In genomic region chr7:132262696-132263095, GRCm38 (mm10) we compare ENCODE assay signal across 12 mouse cellular contexts. TPM values are rescaled to one million over a fixed set of nuclear protein-coding genes. Genes with fewer than 3 reads are reported as not detected.
DNase-seq lines count a peak whose midpoint lies in the region; ATAC-seq and TF ChIP-seq lines count a peak whose summit lies in the region.
"Had no signal": no experiment of that assay in that cellular context is flagged by ENCODE, and none has a peak within 500 bp of the region (broad histone marks: within the 10 kb centered on the region; RNA-seq: fewer than 3 reads in every experiment).

No protein-coding gene starts in this region.

- no peak for TF ChIP-seq CTCF in forebrain, postnatal 0 days (IDR thresholded peaks at IDR 0.05; ENCODE audit: low read depth)

- no peak for DNase-seq in forebrain, embryonic 10.5 days (ENCODE audit: extremely low spot score, low spot score)
- DNase-seq in forebrain, postnatal 0 days: no peak
- peak; percentile 29 for DNase-seq in embryonic facial prominence, embryonic 10.5 days (ENCODE audit: low spot score)
- no peak for DNase-seq in liver, embryonic 11.5 days (ENCODE audit: low spot score)
- DNase-seq in kidney, adult 11 months: no peak
- no peak for DNase-seq in heart, postnatal 4 days
- DNase-seq: adrenal gland, adult 8-10 months; right cerebral cortex, postnatal 4 days had no signal

- peaks cover 78% of the 10 kb centered on the region for H3K4me1 ChIP-seq in forebrain, embryonic 10.5 days
- peaks cover 7% of the 10 kb centered on the region for H3K4me1 ChIP-seq in forebrain, postnatal 0 days (ENCODE audit: insufficient read depth)
- peaks cover 44% of the 10 kb centered on the region for H3K4me1 ChIP-seq in embryonic facial prominence, embryonic 10.5 days
- peaks cover 15% of the 10 kb centered on the region for H3K4me1 ChIP-seq in liver, embryonic 11.5 days (replicated peaks; ENCODE audit: control insufficient read depth, insufficient read depth, low read length)
- peaks cover 58% of the 10 kb centered on the region for H3K4me1 ChIP-seq in neural tube, embryonic 12.5 days
- peaks cover 15% of the 10 kb centered on the region for H3K4me1 ChIP-seq in kidney, embryonic 16.5 days (ENCODE audit: insufficient read depth, low read length)
- H3K4me1 ChIP-seq: embryonic facial prominence, embryonic 15.5 days had no signal

- no peak overlapping the region for H3K4me3 ChIP-seq in forebrain, embryonic 10.5 days
- H3K4me3 ChIP-seq in forebrain, postnatal 0 days (ENCODE audit: low read depth, low read length): no peak overlapping the region
- no peak overlapping the region for H3K4me3 ChIP-seq in embryonic facial prominence, embryonic 10.5 days
- no peak overlapping the region for H3K4me3 ChIP-seq in liver, embryonic 11.5 days (ENCODE audit: low read depth, low read length)
- H3K4me3 ChIP-seq in neural tube, embryonic 12.5 days: no peak overlapping the region
- no peak overlapping the region for H3K4me3 ChIP-seq in kidney, embryonic 16.5 days (ENCODE audit: low read length)
- H3K4me3 ChIP-seq: embryonic facial prominence, embryonic 15.5 days; limb, embryonic 13.5 days had no signal

- H3K9ac ChIP-seq in forebrain, postnatal 0 days: no peak overlapping the region
- no peak overlapping the region for H3K9ac ChIP-seq in liver, embryonic 11.5 days (ENCODE audit: low read depth, low read length)
- no peak overlapping the region for H3K9ac ChIP-seq in neural tube, embryonic 12.5 days
- H3K9ac ChIP-seq in kidney, embryonic 16.5 days (replicated peaks; ENCODE audit: low read length): no peak overlapping the region
- H3K9ac ChIP-seq: embryonic facial prominence, embryonic 15.5 days; limb, embryonic 13.5 days had no signal

- no peak overlapping the region for H3K4me2 ChIP-seq in forebrain, postnatal 0 days (ENCODE audit: low read depth)
- peak overlapping the region; percentile 43; the same call in 1 of the 2 replicates for H3K4me2 ChIP-seq in liver, embryonic 11.5 days
- H3K4me2 ChIP-seq in neural tube, embryonic 12.5 days (replicated peaks): no peak overlapping the region
- H3K4me2 ChIP-seq in kidney, embryonic 16.5 days (replicated peaks; ENCODE audit: low read depth, low read length): no peak overlapping the region
- H3K4me2 ChIP-seq: embryonic facial prominence, embryonic 15.5 days; limb, embryonic 13.5 days had no signal

- ATAC-seq in forebrain, postnatal 0 days: no peak
- peak; percentile 72 for ATAC-seq in liver, embryonic 11.5 days (replicated peaks; ENCODE audit: low FRiP score)
- peak; percentile 76 for ATAC-seq in neural tube, embryonic 12.5 days (ENCODE audit: low FRiP score, low read depth)
- ATAC-seq in kidney, embryonic 16.5 days (ENCODE audit: low FRiP score, low TSS enrichment): no peak

- peaks cover 14% of the 10 kb centered on the region; the same call in 1 of the 2 replicates for H3K27me3 ChIP-seq in forebrain, embryonic 10.5 days (ENCODE audit: poor library complexity, severe bottlenecking)
- no peaks in the 10 kb centered on the region for H3K27me3 ChIP-seq in forebrain, postnatal 0 days (ENCODE audit: insufficient read depth, low read length)
- H3K27me3 ChIP-seq in embryonic facial prominence, embryonic 10.5 days (replicated peaks; ENCODE audit: low read depth, poor library complexity, severe bottlenecking): no peaks in the 10 kb centered on the region
- no peaks in the 10 kb centered on the region for H3K27me3 ChIP-seq in liver, embryonic 11.5 days (replicated peaks; ENCODE audit: control insufficient read depth, insufficient read depth, low read length)
- H3K27me3 ChIP-seq in neural tube, embryonic 12.5 days (replicated peaks): no peaks in the 10 kb centered on the region
- no peaks in the 10 kb centered on the region for H3K27me3 ChIP-seq in kidney, embryonic 16.5 days (ENCODE audit: insufficient read depth, low read length)
- H3K27me3 ChIP-seq: embryonic facial prominence, embryonic 15.5 days; limb, embryonic 13.5 days had no signal

- no peaks in the 10 kb centered on the region for H3K9me3 ChIP-seq in forebrain, embryonic 10.5 days
- H3K9me3 ChIP-seq in forebrain, postnatal 0 days (ENCODE audit: low read length): no peaks in the 10 kb centered on the region
- H3K9me3 ChIP-seq in embryonic facial prominence, embryonic 10.5 days: no peaks in the 10 kb centered on the region
- no peaks in the 10 kb centered on the region for H3K9me3 ChIP-seq in liver, embryonic 11.5 days (ENCODE audit: control insufficient read depth, low read length)
- no peaks in the 10 kb centered on the region for H3K9me3 ChIP-seq in neural tube, embryonic 12.5 days
- no peaks in the 10 kb centered on the region for H3K9me3 ChIP-seq in kidney, embryonic 16.5 days (ENCODE audit: low read length)
- H3K9me3 ChIP-seq: embryonic facial prominence, embryonic 15.5 days; limb, embryonic 13.5 days had no signal

- peak overlapping the region; percentile 77 for H3K27ac ChIP-seq in forebrain, embryonic 10.5 days
- H3K27ac ChIP-seq in forebrain, postnatal 0 days (ENCODE audit: low read depth, low read length): no peak overlapping the region
- peak overlapping the region; percentile 60 for H3K27ac ChIP-seq in embryonic facial prominence, embryonic 10.5 days (replicated peaks)
- no peak overlapping the region for H3K27ac ChIP-seq in liver, embryonic 11.5 days (ENCODE audit: low read depth, low read length)
- H3K27ac ChIP-seq in neural tube, embryonic 12.5 days: peak overlapping the region; percentile 72
- H3K27ac ChIP-seq in kidney, embryonic 16.5 days (ENCODE audit: low read length): no peak overlapping the region
- H3K27ac ChIP-seq: embryonic facial prominence, embryonic 15.5 days; limb, embryonic 13.5 days had no signal

- 19% methylated on average over 6 of the region's 6 CpGs for WGBS in forebrain, embryonic 10.5 days
- WGBS in forebrain, postnatal 0 days: 34% methylated on average over 6 of the region's 6 CpGs
- WGBS in embryonic facial prominence, embryonic 10.5 days: 35% methylated on average over 6 of the region's 6 CpGs
- 48% methylated on average over 6 of the region's 6 CpGs for WGBS in liver, embryonic 11.5 days
- WGBS in neural tube, embryonic 12.5 days: 10% methylated on average over 6 of the region's 6 CpGs
- WGBS in kidney, embryonic 16.5 days: 76% methylated on average over 6 of the region's 6 CpGs

- peaks cover 26% of the 10 kb centered on the region for H3K36me3 ChIP-seq in forebrain, embryonic 10.5 days (replicated peaks)
- no peaks in the 10 kb centered on the region for H3K36me3 ChIP-seq in forebrain, postnatal 0 days (ENCODE audit: insufficient read depth)
- peaks cover 33% of the 10 kb centered on the region for H3K36me3 ChIP-seq in embryonic facial prominence, embryonic 10.5 days (replicated peaks)
- no peaks in the 10 kb centered on the region; the same call in 1 of the 2 replicates for H3K36me3 ChIP-seq in liver, embryonic 11.5 days (ENCODE audit: control insufficient read depth, insufficient read depth, low read length)
- H3K36me3 ChIP-seq in neural tube, embryonic 12.5 days: peaks cover 38% of the 10 kb centered on the region
- H3K36me3 ChIP-seq in kidney, embryonic 16.5 days (ENCODE audit: insufficient read depth, low read length): peaks cover 21% of the 10 kb centered on the region; the same call in 1 of the 2 replicates

RNA-seq across cellular contexts. Expression of gene Chst15, which starts 54.3 kb away (rescaled TPM):
- 9.2 and 9.7 TPM in 2 replicates for polyA plus RNA-seq in forebrain, embryonic 10.5 days (2016; fragmentation: Nextera tagmentation; extraction: Ambion mirVana)
- 19.3 and 20.5 TPM in 2 replicates for total RNA-seq in forebrain, postnatal 0 days (2014; rRNA removed)
- polyA plus RNA-seq in forebrain, postnatal 0 days (2015; fragmentation: Nextera tagmentation; extraction: Ambion mirVana): 7.2 and 12.8 TPM in 2 replicates
- polyA plus RNA-seq in embryonic facial prominence, embryonic 10.5 days (2016; fragmentation: Nextera tagmentation; extraction: Ambion mirVana): 11.8 and 12.7 TPM in 2 replicates
- 12.8 and 14.1 TPM in 2 replicates for polyA plus RNA-seq in liver, embryonic 11.5 days (2014; fragmentation: Nextera tagmentation; extraction: Ambion mirVana)
- polyA plus RNA-seq in neural tube, embryonic 12.5 days (2016; fragmentation: Nextera tagmentation; extraction: Ambion mirVana): 33.3 and 35.7 TPM in 2 replicates
- polyA plus RNA-seq in kidney, embryonic 16.5 days (2015; fragmentation: Nextera tagmentation; extraction: Ambion mirVana): 19.7 and 21.0 TPM in 2 replicates
- total RNA-seq in heart, postnatal 4 days (2021): 10 to 100 TPM; 12.5 to 12.7 TPM

Comparison
In these comparisons a context has a peak if more than half of its experiments do, and no peak if none do; other contexts are left out.
1. H3K27ac ChIP-seq: peak in forebrain, embryonic 10.5 days (single experiment), embryonic facial prominence, embryonic 10.5 days (single experiment) and neural tube, embryonic 12.5 days (single experiment); none in forebrain, postnatal 0 days (single experiment), liver, embryonic 11.5 days (single experiment) and kidney, embryonic 16.5 days (single experiment).
2. ATAC-seq: peak in liver, embryonic 11.5 days (single experiment) and neural tube, embryonic 12.5 days (single experiment); none in forebrain, postnatal 0 days (single experiment) and kidney, embryonic 16.5 days (single experiment).